Mouse (Mus musculus) midbrain, postnatal 0 days (tissue): ENCODE results near the gene Lce1k. TPM values are rescaled to one million over a fixed set of nuclear protein-coding genes. Genes with fewer than 3 reads are reported as not detected.

Experiments
- ATAC-seq: fragments of 200-750 bp; cut with Nextera tagmentation; 2 replicates; pipeline ENCODE4 v1.8.0; 2017; ENCODE audit warnings: moderate number of reproducible peaks, mild to moderate bottlenecking, moderate TSS enrichment, moderate library complexity; ENCODE audit not compliant: low FRiP score
- DNase-seq: peaks from one replicate; pipeline ENCODE4 v3.0.0-alpha.2; 2015; ENCODE audit warnings: low spot score
- H3K27ac ChIP-seq: fragments of 300-500 bp; sonication (generic); 2 replicates; pipeline ENCODE4 v1.5.1; 2014; ENCODE audit warnings: low read depth, mild to moderate bottlenecking, low read length, mixed read lengths
- H3K27me3 ChIP-seq: fragments of 300-500 bp; sonication (generic); 2 replicates; pipeline ENCODE4 v1.6.1; 2014; ENCODE audit warnings: low read length, control low read depth, mixed read lengths; ENCODE audit not compliant: insufficient read depth
- H3K36me3 ChIP-seq: fragments of 300-500 bp; sonication (generic); 2 replicates; pipeline ENCODE4 v1.6.1; 2014; ENCODE audit warnings: low read length, control low read depth, mixed read lengths; ENCODE audit not compliant: insufficient read depth
- H3K4me1 ChIP-seq: fragments of 300-500 bp; sonication (generic); 2 replicates; pipeline ENCODE4 v1.6.1; 2014; ENCODE audit warnings: mild to moderate bottlenecking, control low read depth, antibody characterized with exemption, low read length, mixed read lengths; ENCODE audit not compliant: insufficient read depth
- H3K4me2 ChIP-seq: fragments of 300-500 bp; sonication (generic); 2 replicates; pipeline ENCODE4 v1.6.1; 2014; ENCODE audit warnings: low read depth, mild to moderate bottlenecking, low read length, mixed read lengths; ENCODE audit not compliant: poor library complexity, severe bottlenecking
- H3K4me3 ChIP-seq: fragments of 300-500 bp; sonication (generic); 2 replicates; pipeline ENCODE4 v1.5.1; 2014; ENCODE audit warnings: low read depth, mild to moderate bottlenecking, low read length, moderate library complexity
- H3K9ac ChIP-seq: fragments of 300-500 bp; sonication (generic); replicated peaks from 2 replicates; pipeline ENCODE4 v1.6.1; 2014; ENCODE audit warnings: mild to moderate bottlenecking, low read length, moderate library complexity, mixed read lengths; ENCODE audit not compliant: poor library complexity, severe bottlenecking
- H3K9me3 ChIP-seq: fragments of 300-500 bp; sonication (generic); 2 replicates; pipeline ENCODE4 v1.6.1; 2016; ENCODE audit warnings: low read length, control low read depth
- CTCF ChIP-seq: IDR thresholded peaks from 2 replicates; pipeline ENCODE4 v1.5.1; 2016; ENCODE audit warnings: antibody characterized with exemption, mild to moderate bottlenecking
- WGBS: fragments of 180-500 bp; shearing (Covaris S2); extraction: QIAGEN DNeasy Blood & Tissue Kit; methylation state at CpG from one replicate; pipeline ENCODE4 v1.1.7; 2014; 5-methylcytosine and 5-hydroxymethylcytosine counted together
- polyA plus RNA-seq: library from polyadenylated mRNA; unstranded; fragments of >200 nt; fragmentation: Nextera tagmentation; extraction: Ambion mirVana; gene quantifications from 2 replicates; pipeline ENCODE4 v1.2.1, GENCODE M21; 2015
- total RNA-seq: library from RNA; depleted of rRNA; stranded (reverse); fragments of >200 nt; gene quantifications from 2 replicates; pipeline ENCODE4 v1.2.3, GENCODE M21; 2014; rRNA removed

Gene Lce1k
- total and polyA plus RNA-seq, 2 experiments from 2014 or later = not detected

DNA sequence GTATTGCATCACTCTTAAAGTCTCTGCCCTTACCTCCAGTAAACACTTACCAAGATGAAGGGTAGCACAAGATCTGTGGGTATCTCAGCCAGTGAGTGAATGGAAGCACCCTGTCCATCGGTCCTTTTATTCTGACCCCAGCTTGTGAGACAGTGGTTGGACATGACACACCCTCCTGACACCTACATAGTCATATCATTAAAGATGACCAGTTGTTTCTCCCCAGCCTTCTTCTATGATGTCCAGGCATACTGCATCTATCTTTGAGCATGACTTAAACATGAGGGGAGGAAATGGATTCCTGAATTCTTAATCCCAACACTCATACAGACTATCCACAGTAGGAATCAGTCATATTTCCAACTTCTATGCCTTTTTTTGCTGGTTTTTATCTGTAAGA, 17.3 kb downstream of the Lce1k start, which contains the start of gene Lce1j:
Lce1j (minus strand) TSS at position 101 of the 400 bp plus-strand sequence.
- no peak for ATAC-seq
- Histone ChIP-seq H3K9ac (no peak within 1 kb of the TSS), H3K4me2 (no peak within 1 kb of the TSS), H3K27me3 (no peaks in the 10 kb centered on the region), H3K36me3 (no peaks in the 10 kb centered on the region), H3K4me1 (no peaks in the 10 kb centered on the region), H3K27ac (no peak within 1 kb of the TSS), H3K4me3 (no peak within 1 kb of the TSS), H3K9me3 (no peaks in the 10 kb centered on the region)
- no peak for TF ChIP-seq CTCF
- no peak for DNase-seq
- 93% methylated on average over 1 of the region's 1 CpGs for WGBS

DNA sequence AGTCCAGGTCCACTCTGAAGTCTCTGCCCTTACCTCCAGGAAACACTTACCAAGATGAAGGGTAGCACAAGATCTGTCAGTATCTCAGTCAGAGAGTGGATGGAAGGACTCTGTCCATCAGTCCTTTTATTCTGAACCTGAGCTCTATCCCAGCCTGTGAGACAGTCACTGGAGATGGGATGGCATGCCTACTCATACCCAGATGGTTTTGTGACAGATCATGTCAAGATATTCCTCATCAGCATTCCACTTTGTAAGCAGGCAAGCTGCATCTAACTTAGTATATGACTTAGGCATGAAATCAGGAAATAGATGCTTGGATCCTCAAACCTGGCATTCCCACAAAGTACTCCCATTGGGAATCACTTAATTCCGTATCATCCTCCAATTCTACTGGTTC, 28.9 kb downstream of the Lce1k start, which contains the start of gene Lce1i:
Lce1i (minus strand) TSS at position 101 of the 400 bp plus-strand sequence.
- TF ChIP-seq CTCF = no peak
- ATAC-seq (no peak), DNase-seq (no peak)
- Histone ChIP-seq H3K9me3 (no peaks in the 10 kb centered on the region), H3K4me3 (no peak within 1 kb of the TSS), H3K36me3 (no peaks in the 10 kb centered on the region), H3K27me3 (no peaks in the 10 kb centered on the region), H3K4me2 (no peak within 1 kb of the TSS), H3K4me1 (no peaks in the 10 kb centered on the region), H3K27ac (no peak within 1 kb of the TSS), H3K9ac (no peak within 1 kb of the TSS)
- 88% methylated on average over 1 of the region's 1 CpGs for WGBS

DNA sequence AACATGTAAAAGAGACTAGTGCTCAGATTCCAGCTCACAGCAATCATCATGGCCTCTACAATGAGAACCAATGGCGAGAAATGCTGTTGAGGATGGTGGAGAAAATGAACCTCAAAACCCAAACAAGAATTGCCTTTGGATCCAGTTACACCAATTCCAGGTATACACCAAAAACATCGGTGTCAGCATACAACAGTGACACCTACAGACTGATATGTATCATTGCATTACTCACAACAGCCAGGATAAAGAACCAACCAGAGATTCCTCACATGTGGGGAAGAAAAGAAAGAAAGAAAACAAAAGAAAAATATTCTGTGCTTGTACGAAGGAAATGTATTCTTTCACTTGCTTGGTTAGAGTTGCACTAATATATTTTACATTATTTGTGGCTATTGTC, 36.1 kb downstream of the Lce1k start:
- DNase-seq = peak; percentile 1
- 23% methylated on average over 3 of the region's 3 CpGs for WGBS

DNA sequence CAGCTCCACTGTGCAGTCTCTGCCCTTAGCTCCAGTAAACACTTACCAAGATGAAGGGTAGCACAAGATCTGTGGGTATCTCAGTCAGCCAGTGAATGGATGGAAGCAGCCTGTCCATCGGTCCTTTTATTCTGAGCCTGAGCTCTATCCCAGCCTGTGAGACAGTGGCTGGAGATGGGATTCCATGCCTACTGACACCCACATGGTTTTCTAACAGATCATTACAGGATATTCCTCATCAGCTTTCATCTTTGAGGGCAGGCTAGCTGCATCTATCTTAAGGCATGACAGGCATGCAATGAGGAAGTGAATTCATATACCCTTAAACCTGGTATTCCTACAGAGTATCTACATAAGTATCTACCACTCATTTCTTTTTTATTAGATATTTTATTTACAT, 42.7 kb downstream of the Lce1k start, which contains the start of gene Lce1h:
Lce1h (minus strand) TSS at position 101 of the 400 bp plus-strand sequence.
- H3K4me3 ChIP-seq = no peak within 1 kb of the TSS
- no peaks in the 10 kb centered on the region for H3K27me3 ChIP-seq
- no peak for TF ChIP-seq CTCF
- H3K9ac ChIP-seq = no peak within 1 kb of the TSS
- no peaks in the 10 kb centered on the region for H3K4me1 ChIP-seq
- 100% methylated on average over 1 of the region's 1 CpGs for WGBS
- no peak within 1 kb of the TSS for H3K4me2 ChIP-seq
- no peak within 1 kb of the TSS for H3K27ac ChIP-seq
- DNase-seq = no peak
- ATAC-seq = no peak
- no peaks in the 10 kb centered on the region for H3K9me3 ChIP-seq
- no peaks in the 10 kb centered on the region for H3K36me3 ChIP-seq

More for the DNA sequence above, 36.1 kb downstream of the Lce1k start:
- Histone ChIP-seq H3K9me3 (no peaks in the 10 kb centered on the region), H3K4me3 (no peak overlapping the region), H3K4me2 (no peak overlapping the region), H3K4me1 (no peaks in the 10 kb centered on the region), H3K27ac (no peak overlapping the region), H3K27me3 (no peaks in the 10 kb centered on the region), H3K9ac (no peak overlapping the region), H3K36me3 (no peaks in the 10 kb centered on the region)
- TF ChIP-seq CTCF = peak; percentile 41
- no peak for ATAC-seq

Other genes starting within 250 kb of the Lce1k start
- 0.82 TPM in 1 of 2 replicates, not detected in the other for gene Ivl, start 234.2 kb downstream of the Lce1k start, total RNA-seq
- gene Ivl, start 234.2 kb downstream of the Lce1k start, polyA plus RNA-seq = not detected in 2 replicates
- not detected in 2 replicates for gene Smcp, start 218.9 kb downstream of the Lce1k start, total RNA-seq
- not detected in 2 replicates for gene Smcp, start 218.9 kb downstream of the Lce1k start, polyA plus RNA-seq
- not detected in 2 replicates for gene 2210017I01Rik, start 200.4 kb downstream of the Lce1k start, total RNA-seq
- not detected in 2 replicates for gene 2210017I01Rik, start 200.4 kb downstream of the Lce1k start, polyA plus RNA-seq
- gene Lce6a, start 186.2 kb downstream of the Lce1k start, total RNA-seq = not detected in 2 replicates
- gene Lce6a, start 186.2 kb downstream of the Lce1k start, polyA plus RNA-seq = not detected in 2 replicates
- gene Lce1a1, start 159.6 kb downstream of the Lce1k start, total RNA-seq = 0.99 TPM in 1 of 2 replicates, not detected in the other
- not detected in 2 replicates for gene Lce1a1, start 159.6 kb downstream of the Lce1k start, polyA plus RNA-seq
- 2.7 TPM in 1 of 2 replicates, not detected in the other for gene Lce1b, start 151.0 kb downstream of the Lce1k start, total RNA-seq
- gene Lce1b, start 151.0 kb downstream of the Lce1k start, polyA plus RNA-seq = not detected in 2 replicates
- gene Lce1a2, start 137.6 kb downstream of the Lce1k start, total RNA-seq = not detected in 2 replicates
- not detected in 2 replicates for gene Lce1a2, start 137.6 kb downstream of the Lce1k start, polyA plus RNA-seq
- 4.8 TPM in 1 of 2 replicates, not detected in the other for gene Lce1c, start 128.6 kb downstream of the Lce1k start, total RNA-seq
- gene Lce1c, start 128.6 kb downstream of the Lce1k start, polyA plus RNA-seq = not detected in 2 replicates
- 1.4 TPM in 1 of 2 replicates, not detected in the other for gene Lce1d, start 120.7 kb downstream of the Lce1k start, total RNA-seq
- not detected in 2 replicates for gene Lce1d, start 120.7 kb downstream of the Lce1k start, polyA plus RNA-seq
- not detected in 2 replicates for gene Lce1e, start 98.8 kb downstream of the Lce1k start, total RNA-seq
- not detected in 2 replicates for gene Lce1e, start 98.8 kb downstream of the Lce1k start, polyA plus RNA-seq
- gene Lce1f, start 87.5 kb downstream of the Lce1k start, total RNA-seq = not detected in 2 replicates
- not detected in 2 replicates for gene Lce1f, start 87.5 kb downstream of the Lce1k start, polyA plus RNA-seq
- gene Gm38119, start 68.8 kb downstream of the Lce1k start, total RNA-seq = not detected in 2 replicates
- not detected in 2 replicates for gene Gm38119, start 68.8 kb downstream of the Lce1k start, polyA plus RNA-seq
- 1.9 TPM in 1 of 2 replicates, not detected in the other for gene Lce1g, start 55.6 kb downstream of the Lce1k start, total RNA-seq
- gene Lce1g, start 55.6 kb downstream of the Lce1k start, polyA plus RNA-seq = not detected in 2 replicates
- not detected in 2 replicates for gene Lce1h, start 42.8 kb downstream of the Lce1k start, total RNA-seq
- not detected in 2 replicates for gene Lce1h, start 42.8 kb downstream of the Lce1k start, polyA plus RNA-seq
- gene Lce1i, start 29.0 kb downstream of the Lce1k start, total RNA-seq = 0.66 TPM in 1 of 2 replicates, not detected in the other
- gene Lce1i, start 29.0 kb downstream of the Lce1k start, polyA plus RNA-seq = not detected in 2 replicates
- not detected in 2 replicates for gene Lce1j, start 17.4 kb downstream of the Lce1k start, total RNA-seq
- gene Lce1j, start 17.4 kb downstream of the Lce1k start, polyA plus RNA-seq = not detected in 2 replicates
- gene Kprp, start 19.4 kb upstream of the Lce1k start, total RNA-seq = 0.82 TPM in 1 of 2 replicates, not detected in the other
- not detected in 2 replicates for gene Kprp, start 19.4 kb upstream of the Lce1k start, polyA plus RNA-seq
- gene Lce1l, start 43.4 kb upstream of the Lce1k start, total RNA-seq = not detected in 2 replicates
- gene Lce1l, start 43.4 kb upstream of the Lce1k start, polyA plus RNA-seq = not detected in 2 replicates
- 0.71 TPM in 1 of 2 replicates, not detected in the other for gene 2310050C09Rik, start 62.3 kb upstream of the Lce1k start, total RNA-seq
- gene 2310050C09Rik, start 62.3 kb upstream of the Lce1k start, polyA plus RNA-seq = not detected in 2 replicates
- gene Lce3a, start 118.3 kb upstream of the Lce1k start, total RNA-seq = not detected in 2 replicates
- not detected in 2 replicates for gene Lce3a, start 118.3 kb upstream of the Lce1k start, polyA plus RNA-seq
- gene Lce3b, start 125.1 kb upstream of the Lce1k start, total RNA-seq = not detected in 2 replicates
- gene Lce3b, start 125.1 kb upstream of the Lce1k start, polyA plus RNA-seq = not detected in 2 replicates
- not detected in 2 replicates for gene Lce3c, start 136.6 kb upstream of the Lce1k start, total RNA-seq
- not detected in 2 replicates for gene Lce3c, start 136.6 kb upstream of the Lce1k start, polyA plus RNA-seq
- gene Lce3d, start 149.5 kb upstream of the Lce1k start, total RNA-seq = not detected in 2 replicates
- not detected in 2 replicates for gene Lce3d, start 149.5 kb upstream of the Lce1k start, polyA plus RNA-seq
- gene Lce3e, start 159.2 kb upstream of the Lce1k start, total RNA-seq = not detected in 2 replicates
- not detected in 2 replicates for gene Lce3e, start 159.2 kb upstream of the Lce1k start, polyA plus RNA-seq
- gene Lce3f, start 184.3 kb upstream of the Lce1k start, total RNA-seq = not detected in 2 replicates
- not detected in 2 replicates for gene Lce3f, start 184.3 kb upstream of the Lce1k start, polyA plus RNA-seq
- 1.7 and 6.4 TPM in 2 replicates for gene Crct1, start 207.8 kb upstream of the Lce1k start, total RNA-seq
- gene Crct1, start 207.8 kb upstream of the Lce1k start, polyA plus RNA-seq = 1.3 and 2.5 TPM in 2 replicates
- gene Lce1m, start 211.2 kb upstream of the Lce1k start, total RNA-seq = 15.7 TPM in 1 of 2 replicates, not detected in the other
- gene Lce1m, start 211.2 kb upstream of the Lce1k start, polyA plus RNA-seq = not detected in 2 replicates